Mouse (Mus musculus) stomach, postnatal 0 days (tissue): ENCODE measurements around the gene Slc3a2. TPM values are rescaled to one million over a fixed set of nuclear protein-coding genes. Genes with fewer than 3 reads are reported as not detected.

Experiments
- ATAC-seq: fragments of 200-750 bp; cut with Nextera tagmentation; 2 replicates; pipeline ENCODE4 v1.8.0; 2017; ENCODE audit not compliant: low FRiP score, low TSS enrichment
- DNase-seq: peaks from one replicate; pipeline ENCODE4 v3.0.0-alpha.2; 2016; ENCODE audit warnings: low spot score
- H3K27ac ChIP-seq: fragments of 300-500 bp; sonication (generic); replicated peaks from 2 replicates; pipeline ENCODE4 v1.5.1; 2014; ENCODE audit warnings: mild to moderate bottlenecking, control low read depth
- H3K27me3 ChIP-seq: fragments of 300-500 bp; sonication (generic); 2 replicates; pipeline ENCODE4 v1.6.1; 2014; ENCODE audit warnings: low read length; ENCODE audit not compliant: control insufficient read depth, insufficient read depth
- H3K36me3 ChIP-seq: fragments of 300-500 bp; sonication (generic); 2 replicates; pipeline ENCODE4 v1.6.1; 2014; ENCODE audit warnings: low read length, mixed read lengths; ENCODE audit not compliant: control insufficient read depth, insufficient read depth
- H3K4me1 ChIP-seq: fragments of 300-500 bp; sonication (generic); replicated peaks from 2 replicates; pipeline ENCODE4 v1.6.1; 2014; ENCODE audit warnings: antibody characterized with exemption; ENCODE audit not compliant: control insufficient read depth, insufficient read depth
- H3K4me2 ChIP-seq: fragments of 300-500 bp; sonication (generic); replicated peaks from 2 replicates; pipeline ENCODE4 v1.6.1; 2014; ENCODE audit warnings: low read depth, mild to moderate bottlenecking, control low read depth, moderate library complexity
- H3K4me3 ChIP-seq: fragments of 300-500 bp; sonication (generic); 2 replicates; pipeline ENCODE4 v1.5.1; 2014; ENCODE audit warnings: low read depth, low read length, control low read depth
- H3K9ac ChIP-seq: fragments of 300-500 bp; sonication (generic); 2 replicates; pipeline ENCODE4 v1.6.1; 2014; ENCODE audit warnings: mild to moderate bottlenecking, low read length, control low read depth, mixed read lengths
- H3K9me3 ChIP-seq: fragments of 300-500 bp; sonication (generic); 2 replicates; pipeline ENCODE4 v1.6.1; 2016; ENCODE audit warnings: low read length; ENCODE audit not compliant: control insufficient read depth
- CTCF ChIP-seq: IDR thresholded peaks from 2 replicates; pipeline ENCODE4 v1.5.1; 2016; ENCODE audit warnings: antibody characterized with exemption, low read depth, mild to moderate bottlenecking, moderate library complexity
- EP300 ChIP-seq: optimal IDR thresholded peaks from 2 replicates; pipeline ENCODE3; 2016; ENCODE audit warnings: antibody characterized with exemption
- WGBS: fragments of 180-500 bp; shearing (Covaris S2); extraction: QIAGEN DNeasy Blood & Tissue Kit; methylation state at CpG from one replicate; pipeline ENCODE4 v1.1.7; 2014; 5-methylcytosine and 5-hydroxymethylcytosine counted together
- polyA plus RNA-seq: library from polyadenylated mRNA; unstranded; fragments of >200 nt; fragmentation: Nextera tagmentation; extraction: Ambion mirVana; gene quantifications from 2 replicates; pipeline ENCODE4 v1.2.1, GENCODE M21; 2015

Slc3a2 gene
- polyA plus RNA-seq, 1 experiment from 2014 or later, result 82.5 TPM

DNA sequence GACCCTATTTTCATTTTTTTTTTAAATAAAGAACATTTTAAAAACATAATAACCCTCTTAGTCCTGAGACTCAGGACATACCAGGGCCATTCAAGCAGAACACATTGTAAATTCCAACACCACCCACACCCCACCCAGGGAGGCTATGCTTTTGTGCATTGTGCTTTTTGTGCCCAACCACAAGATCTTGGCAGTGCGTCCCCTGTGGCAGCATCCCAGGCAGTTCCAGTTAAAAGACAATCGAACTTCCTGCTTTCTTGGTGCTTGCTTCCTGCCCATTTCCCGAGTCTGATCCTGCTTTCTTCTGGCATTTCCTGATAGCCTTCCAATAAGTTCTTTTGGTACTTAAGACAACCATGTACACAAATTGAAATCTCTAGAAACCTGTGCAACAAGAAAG lies 20.7 kb downstream of the Slc3a2 start:
- H3K4me1 ChIP-seq, result no peaks in the 10 kb centered on the region
- H3K9ac ChIP-seq, result no peak overlapping the region
- H3K9me3 ChIP-seq, result no peaks in the 10 kb centered on the region
- no peak for DNase-seq
- H3K27me3 ChIP-seq, result no peaks in the 10 kb centered on the region
- no peak overlapping the region for H3K4me2 ChIP-seq
- no peak overlapping the region for H3K4me3 ChIP-seq
- no peak for TF ChIP-seq CTCF
- no peak for ATAC-seq
- no peak overlapping the region for H3K27ac ChIP-seq
- WGBS, result 58% methylated on average over 3 of the region's 3 CpGs
- H3K36me3 ChIP-seq, result peaks cover 5% of the 10 kb centered on the region; the same call in 1 of the 2 replicates

DNA sequence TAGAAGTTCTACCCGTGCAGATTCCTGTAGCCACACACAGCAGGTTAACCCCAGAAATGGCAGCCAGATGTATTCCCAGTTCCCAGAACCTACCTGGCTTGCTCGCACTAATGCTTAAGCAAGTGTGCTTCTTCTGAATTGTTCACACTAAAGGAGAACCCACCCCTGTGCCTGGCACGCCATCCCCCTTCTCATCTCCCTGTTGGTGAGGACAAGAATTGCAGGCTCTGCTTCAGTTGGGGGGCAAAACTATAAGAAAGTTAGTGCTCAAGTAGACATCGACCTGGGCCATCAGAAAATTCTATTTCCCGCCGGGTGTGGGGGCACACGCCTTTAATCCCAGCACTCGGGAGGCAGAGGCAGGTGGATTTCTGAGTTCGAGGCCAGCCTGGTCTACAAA lies 23.5 kb downstream of the Slc3a2 start:
- Histone ChIP-seq H3K4me3 (no peak overlapping the region), H3K4me2 (no peak overlapping the region), H3K4me1 (no peaks in the 10 kb centered on the region), H3K9me3 (no peaks in the 10 kb centered on the region), H3K9ac (no peak overlapping the region), H3K36me3 (no peaks in the 10 kb centered on the region), H3K27me3 (no peaks in the 10 kb centered on the region), H3K27ac (no peak overlapping the region)
- TF ChIP-seq CTCF (no peak), EP300 (no peak)
- no peak for DNase-seq
- 79% methylated on average over 9 of the region's 9 CpGs for WGBS
- ATAC-seq, result no peak

DNA sequence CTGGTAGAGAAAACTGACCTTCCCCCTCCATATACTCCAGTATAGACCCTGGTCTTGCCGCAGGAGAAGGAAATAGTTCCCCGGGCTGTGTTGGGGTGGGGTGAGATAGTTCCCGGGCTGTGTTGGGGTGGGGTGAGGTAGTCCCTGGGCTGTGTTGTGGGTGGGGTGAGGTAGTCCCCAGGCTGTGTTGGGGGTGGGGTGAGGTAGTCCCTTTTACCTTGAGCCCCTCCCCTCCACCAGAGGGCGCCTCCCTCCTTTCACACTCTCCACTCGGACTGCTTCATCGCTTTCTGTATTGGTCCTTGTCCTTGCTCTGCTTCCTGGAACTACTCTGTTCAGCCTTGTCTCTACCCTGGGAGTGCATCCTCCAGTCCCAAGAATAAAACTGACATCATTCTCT lies 27.8 kb downstream of the Slc3a2 start:
- H3K27ac ChIP-seq, result no peak overlapping the region
- H3K36me3 ChIP-seq, result no peaks in the 10 kb centered on the region
- no peak overlapping the region for H3K9ac ChIP-seq
- DNase-seq (peak; percentile 75), ATAC-seq (peak; percentile 69)
- no peak overlapping the region for H3K4me2 ChIP-seq
- WGBS, result 41% methylated on average over 6 of the region's 6 CpGs
- no peak for TF ChIP-seq EP300
- peak; percentile 67 for TF ChIP-seq CTCF
- no peaks in the 10 kb centered on the region for H3K4me1 ChIP-seq
- no peaks in the 10 kb centered on the region for H3K27me3 ChIP-seq
- H3K4me3 ChIP-seq, result no peak overlapping the region
- no peaks in the 10 kb centered on the region for H3K9me3 ChIP-seq

DNA sequence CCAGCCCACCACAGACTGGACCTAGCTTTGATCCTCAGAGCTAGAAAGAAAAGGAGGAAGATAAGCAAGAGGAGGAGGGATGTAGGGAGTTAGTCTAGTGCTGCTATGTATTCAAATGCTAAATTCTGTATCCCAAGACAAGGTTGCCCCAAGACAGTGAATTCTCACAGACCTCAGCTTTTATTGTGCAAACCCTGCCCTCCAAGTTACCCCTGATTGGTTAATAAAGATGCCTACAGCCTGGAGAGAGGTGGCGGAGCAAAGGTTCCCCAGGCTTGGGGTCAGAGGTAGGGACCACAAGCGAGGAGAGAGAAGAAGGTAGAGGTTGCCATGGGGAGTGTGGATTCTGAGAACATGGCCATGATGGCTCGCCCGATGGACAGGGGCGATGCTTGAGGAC lies 30.4 kb downstream of the Slc3a2 start:
- H3K27ac ChIP-seq, result no peak overlapping the region
- no peaks in the 10 kb centered on the region for H3K27me3 ChIP-seq
- DNase-seq (no peak), ATAC-seq (no peak)
- no peak for TF ChIP-seq CTCF
- TF ChIP-seq EP300, result no peak
- H3K9ac ChIP-seq, result no peak overlapping the region
- H3K9me3 ChIP-seq, result no peaks in the 10 kb centered on the region
- no peaks in the 10 kb centered on the region for H3K36me3 ChIP-seq
- WGBS, result 83% methylated on average over 5 of the region's 5 CpGs
- H3K4me3 ChIP-seq, result no peak overlapping the region
- H3K4me2 ChIP-seq, result no peak overlapping the region
- no peaks in the 10 kb centered on the region for H3K4me1 ChIP-seq

DNA sequence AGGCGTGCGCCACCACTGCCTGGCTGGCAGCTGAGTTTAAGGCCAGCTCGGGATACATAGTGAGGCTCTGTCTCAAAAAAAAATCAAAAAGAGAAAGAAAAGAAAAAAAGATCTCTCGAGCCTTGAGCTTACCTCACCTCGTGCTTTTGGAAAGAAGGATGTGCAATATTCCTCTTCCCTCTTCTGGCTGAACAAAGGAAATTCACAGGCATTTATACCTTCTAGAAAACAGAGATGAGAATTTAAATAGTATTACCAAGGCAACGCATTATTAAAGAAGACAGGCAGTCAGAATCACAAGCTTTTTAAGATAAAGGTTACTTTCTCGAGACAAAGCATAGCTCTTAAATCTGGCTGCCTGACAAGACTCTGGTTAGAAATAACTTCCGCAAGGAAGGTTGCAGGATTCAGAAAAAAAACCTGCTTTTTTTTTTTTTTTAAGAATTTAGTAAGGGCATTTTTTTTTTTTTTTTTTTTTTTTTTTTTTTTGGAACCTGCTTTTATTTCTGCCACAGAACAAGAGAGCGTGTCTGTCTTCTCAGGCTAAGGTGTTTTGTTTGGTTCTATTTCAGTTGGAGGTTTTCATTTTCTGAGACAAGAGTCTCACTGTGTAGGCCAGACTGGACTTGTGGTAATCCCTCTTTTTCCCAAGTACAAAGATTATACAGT lies 31.2 kb downstream of the Slc3a2 start:
- no peak overlapping the region for H3K9ac ChIP-seq
- H3K9me3 ChIP-seq, result no peaks in the 10 kb centered on the region
- H3K27ac ChIP-seq, result no peak overlapping the region
- H3K27me3 ChIP-seq, result no peaks in the 10 kb centered on the region
- ATAC-seq (no peak), DNase-seq (no peak)
- no peaks in the 10 kb centered on the region for H3K36me3 ChIP-seq
- TF ChIP-seq CTCF, result no peak
- TF ChIP-seq EP300, result no peak
- H3K4me3 ChIP-seq, result no peak overlapping the region
- no peak overlapping the region for H3K4me2 ChIP-seq
- no peaks in the 10 kb centered on the region for H3K4me1 ChIP-seq
- WGBS, result 45% methylated on average over 9 of the region's 9 CpGs

DNA sequence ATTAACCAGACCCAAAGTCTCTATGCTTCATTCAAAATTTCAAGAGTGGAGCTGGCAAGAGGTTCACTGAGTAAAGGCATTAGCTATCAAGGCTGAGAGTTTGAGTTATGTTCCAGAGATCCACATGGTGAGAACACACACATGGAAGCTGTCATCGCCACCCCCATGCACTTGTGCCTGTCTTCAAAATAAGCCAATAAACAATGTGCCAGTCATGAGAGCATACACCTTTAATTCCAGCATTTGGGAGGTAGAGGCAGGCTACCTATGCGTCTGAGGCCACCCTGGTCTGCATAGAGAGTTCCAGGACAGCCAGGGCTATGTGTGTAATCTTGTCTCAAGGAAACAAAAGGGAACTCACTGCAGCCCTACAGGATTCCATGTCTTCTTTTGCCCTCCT lies 39.5 kb downstream of the Slc3a2 start:
- Histone ChIP-seq H3K4me1 (peaks cover 4% of the 10 kb centered on the region), H3K27me3 (no peaks in the 10 kb centered on the region), H3K9ac (no peak overlapping the region), H3K36me3 (no peaks in the 10 kb centered on the region), H3K27ac (no peak overlapping the region), H3K4me2 (no peak overlapping the region), H3K4me3 (no peak overlapping the region), H3K9me3 (no peaks in the 10 kb centered on the region)
- WGBS, result 81% methylated on average over 2 of the region's 2 CpGs
- no peak for DNase-seq
- TF ChIP-seq EP300, result no peak
- no peak for TF ChIP-seq CTCF
- no peak for ATAC-seq
